Mouse (Mus musculus) liver, postnatal 0 days (tissue): ENCODE measurements at regions not wholly inside any gene's neighbourhood (a gene's known extent, or its start where the extent isn't known, plus 50 kb on each side); places are given as distances from the start of the nearest gene placed in this dataset.

Source experiments
- CTCF ChIP-seq: sonication (generic); IDR thresholded peaks from 2 replicates; pipeline ENCODE4 v1.5.1; 2016; ENCODE audit warnings: antibody characterized with exemption, low read depth
- EP300 ChIP-seq: IDR thresholded peaks from 2 replicates; pipeline ENCODE4 v1.6.1; 2016; ENCODE audit warnings: antibody characterized with exemption, low read depth, mild to moderate bottlenecking

DNA sequence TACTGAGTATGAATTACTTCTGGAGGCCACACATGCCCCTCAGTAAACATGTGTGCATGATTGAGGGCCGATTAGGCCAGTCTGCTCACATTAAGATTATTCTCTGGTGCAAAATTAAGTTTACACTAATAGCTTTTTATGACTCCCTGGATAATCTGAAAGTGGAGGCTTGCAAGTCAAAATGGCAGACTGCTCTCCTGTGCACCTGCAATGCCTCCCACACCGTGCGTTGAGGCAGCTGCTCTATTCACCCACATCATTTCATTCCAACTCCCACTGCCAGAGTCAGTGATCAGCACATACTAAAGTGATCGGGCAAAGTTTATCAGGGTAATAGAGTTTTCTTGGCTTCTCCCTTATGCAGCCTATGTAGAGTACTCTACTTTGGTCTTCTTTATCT, 61.0 kb upstream of the Nwd2 start:
- TF ChIP-seq CTCF (no peak), EP300 (no peak)
